Mouse (Mus musculus) embryonic fibroblast, embryonic 13.5 days (primary cell): ENCODE results near the gene Tnfrsf21.

Experiments
- CTCF ChIP-seq: IDR thresholded peaks from 2 replicates; pipeline ENCODE4 v1.5.1; 2011; ENCODE audit warnings: mild to moderate bottlenecking, control low read depth, low read length, moderate library complexity, borderline replicate concordance; ENCODE audit not compliant: insufficient read depth
- POLR2A ChIP-seq: IDR thresholded peaks from 2 replicates; pipeline ENCODE4 v1.6.1; 2011; ENCODE audit warnings: low read depth, mild to moderate bottlenecking, control low read depth, low read length, moderate library complexity

DNA sequence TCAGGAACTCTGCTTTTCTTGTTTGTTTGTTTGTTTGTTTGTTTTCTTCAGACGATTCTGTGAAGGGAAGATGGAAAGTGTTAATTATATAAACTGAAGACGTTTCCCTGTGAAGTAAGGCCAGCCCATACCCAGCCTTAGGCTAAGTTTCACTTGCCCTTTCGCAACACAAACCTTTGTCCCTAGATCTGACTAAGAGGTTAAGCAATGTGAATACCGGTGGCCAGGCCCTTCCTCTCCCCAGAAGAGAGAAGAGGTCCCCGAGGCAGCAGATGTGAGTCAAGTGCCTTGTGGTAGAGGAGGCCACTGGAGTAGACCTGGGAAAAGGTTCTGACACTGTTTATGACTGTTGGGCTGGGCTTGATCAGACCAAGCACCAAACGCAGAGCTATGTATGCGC is 122.0 kb downstream of the Tnfrsf21 start:
- no peak for TF ChIP-seq CTCF
- TF ChIP-seq POLR2A: no peak
